Mouse (Mus musculus) MEL (cell line): Measurements from ENCODE around the gene Nudt21.

Experiments
- CTCF ChIP-seq, 3 experiments: IDR thresholded peaks in 2 of 3; conservative IDR thresholded peaks in 1 of 3; 2 replicates each; pipeline ENCODE4 v1.5.1; 2011 to 2012; ENCODE audit warnings: low read length in 3 of 3, low read depth in 2 of 3, mild to moderate bottlenecking in 2 of 3, improper control_type of control experiment in 1 of 3, inconsistent platforms in 1 of 3, mixed read lengths in 1 of 3, moderate library complexity in 1 of 3; ENCODE audit not compliant: control insufficient read depth in 1 of 3, insufficient read depth in 1 of 3, poor library complexity in 1 of 3, severe bottlenecking in 1 of 3
- EP300 ChIP-seq, 2 experiments: IDR thresholded peaks; 2 replicates each; pipeline ENCODE4 v1.6.1; 2011; ENCODE audit warnings: improper control_type of control experiment in 2 of 2, low read length in 2 of 2, low read depth in 1 of 2, mild to moderate bottlenecking in 1 of 2
- HCFC1 ChIP-seq: IDR thresholded peaks from 2 replicates; pipeline ENCODE4 v1.6.1; 2012; ENCODE audit warnings: low read depth, mild to moderate bottlenecking, inconsistent platforms, low read length, improper control_type of control experiment, moderate library complexity
- MAX ChIP-seq: IDR thresholded peaks from 2 replicates; pipeline ENCODE4 v1.6.1; 2011; ENCODE audit warnings: low read length, improper control_type of control experiment
- POLR2A ChIP-seq, 2 experiments: IDR thresholded peaks; 2 replicates each; pipeline ENCODE4 v1.6.1; 2011 to 2012; ENCODE audit warnings: low read length in 2 of 2, mild to moderate bottlenecking in 2 of 2, control low read depth in 1 of 2, improper control_type of control experiment in 1 of 2, low read depth in 1 of 2, moderate library complexity in 1 of 2; ENCODE audit not compliant: control insufficient read depth in 1 of 2, insufficient read depth in 1 of 2, poor library complexity in 1 of 2
- ZNF384 ChIP-seq: IDR thresholded peaks from 2 replicates; pipeline ENCODE4 v1.6.1; 2012; ENCODE audit warnings: low read depth, mild to moderate bottlenecking, inconsistent platforms, low read length, improper control_type of control experiment

DNA sequence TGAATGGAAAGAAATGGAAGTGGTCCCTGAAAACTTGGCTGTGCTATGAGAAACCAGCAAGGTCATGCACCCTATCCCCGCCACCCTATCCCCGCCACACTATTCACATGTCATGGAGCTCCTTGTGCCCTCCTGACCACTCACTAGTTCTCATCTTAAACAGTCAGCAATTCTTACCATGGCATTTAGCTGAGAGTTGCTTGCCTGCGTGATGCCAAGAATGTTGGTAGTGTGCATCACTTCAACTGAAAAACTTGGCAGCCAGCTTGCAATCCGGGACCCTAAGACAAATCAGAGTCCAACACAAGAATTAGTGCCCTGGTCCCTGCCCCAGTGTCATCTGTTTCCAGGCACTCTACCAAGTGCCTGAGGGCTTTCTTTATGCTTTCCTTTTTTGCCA, 56.7 kb downstream of the Nudt21 start:
- TF ChIP-seq MAX, result no peak
- no peak for TF ChIP-seq POLR2A (IDR thresholded peaks at IDR 0.05; ENCODE audit: control insufficient read depth in 1 of 2, insufficient read depth in 1 of 2, low read depth in 1 of 2, low read length in 2 of 2, poor library complexity in 1 of 2)
- no peak for TF ChIP-seq CTCF (IDR thresholded peaks at IDR 0.05 in 2 of 3, conservative IDR thresholded peaks at IDR 0.05 in 1 of 3; ENCODE audit: control insufficient read depth in 1 of 3, insufficient read depth in 1 of 3, low read depth in 2 of 3, low read length in 3 of 3, poor library complexity in 1 of 3, severe bottlenecking in 1 of 3)
- no peak for TF ChIP-seq HCFC1
- no peak for TF ChIP-seq ZNF384
- no peak for TF ChIP-seq EP300 (IDR thresholded peaks at IDR 0.05; ENCODE audit: low read depth in 1 of 2, low read length in 2 of 2)
